12 mouse cellular contexts compared by ENCODE assay signal in the genomic region with DNA sequence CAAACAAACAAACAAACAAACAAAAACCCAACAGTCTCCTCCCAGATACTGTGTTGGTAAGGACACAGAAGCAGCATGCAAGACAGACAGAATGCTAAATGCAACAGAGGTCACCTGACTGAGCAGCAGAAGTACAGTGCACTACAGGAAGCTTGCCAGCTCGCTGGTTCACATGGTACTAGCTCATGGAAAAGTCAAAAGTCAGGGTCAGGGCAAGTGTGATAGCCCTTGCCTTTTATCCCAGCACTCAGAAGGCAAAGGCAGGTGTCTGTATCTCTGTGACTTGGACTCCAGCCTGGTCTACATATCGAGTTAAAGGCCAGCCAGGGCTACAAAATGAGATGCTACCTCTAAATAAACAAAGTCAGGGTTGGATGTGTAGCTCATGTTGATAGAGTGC.
A peak's percentile ranks its signal among the peaks of the same experiment; 100 is the strongest.
DNase-seq lines count a peak whose midpoint lies in the region; ATAC-seq and TF ChIP-seq lines count a peak whose summit lies in the region.
"Had no signal": no experiment of that assay in that cellular context is flagged by ENCODE, and none has a peak within 500 bp of the region (broad histone marks: within the 10 kb centered on the region; RNA-seq: fewer than 3 reads in every experiment).

No protein-coding gene starts in this region.

- no peak overlapping the region for H3K4me2 ChIP-seq in hindbrain, embryonic 14.5 days (replicated peaks)
- H3K4me2 ChIP-seq in lung, embryonic 14.5 days, result peak overlapping the region; percentile 44; the same call in 1 of the 2 replicates
- no peak overlapping the region for H3K4me2 ChIP-seq in intestine, embryonic 15.5 days (replicated peaks)
- H3K4me2 ChIP-seq: forebrain, embryonic 15.5 days had no signal

- no peak for ATAC-seq in hindbrain, embryonic 14.5 days (ENCODE audit: low FRiP score)
- no peak for ATAC-seq in lung, embryonic 14.5 days (ENCODE audit: insufficient read depth)
- no peak for ATAC-seq in intestine, embryonic 15.5 days
- ATAC-seq: forebrain, embryonic 15.5 days had no signal

- H3K36me3 ChIP-seq in hindbrain, embryonic 10.5 days, result no peaks in the 10 kb centered on the region
- no peaks in the 10 kb centered on the region for H3K36me3 ChIP-seq in hindbrain, embryonic 14.5 days (replicated peaks; ENCODE audit: control insufficient read depth, insufficient read depth)
- no peaks in the 10 kb centered on the region for H3K36me3 ChIP-seq in lung, embryonic 14.5 days (ENCODE audit: insufficient read depth)
- H3K36me3 ChIP-seq in embryonic facial prominence, embryonic 10.5 days (replicated peaks), result no peaks in the 10 kb centered on the region
- H3K36me3 ChIP-seq in intestine, embryonic 15.5 days, result no peaks in the 10 kb centered on the region
- H3K36me3 ChIP-seq: forebrain, embryonic 15.5 days had no signal

- no peak overlapping the region for H3K9ac ChIP-seq in hindbrain, embryonic 14.5 days
- H3K9ac ChIP-seq in lung, embryonic 14.5 days, result no peak overlapping the region
- no peak overlapping the region for H3K9ac ChIP-seq in intestine, embryonic 15.5 days
- H3K9ac ChIP-seq: forebrain, embryonic 15.5 days; liver, embryonic 14.5 days had no signal

- WGBS in hindbrain, embryonic 10.5 days, result 75% methylated on average over 2 of the region's 2 CpGs
- 64% methylated on average over 2 of the region's 2 CpGs for WGBS in hindbrain, embryonic 14.5 days
- WGBS in lung, embryonic 14.5 days, result 22% methylated on average over 2 of the region's 2 CpGs
- 75% methylated on average over 2 of the region's 2 CpGs for WGBS in embryonic facial prominence, embryonic 10.5 days
- 65% methylated on average over 2 of the region's 2 CpGs for WGBS in intestine, embryonic 15.5 days

- H3K4me3 ChIP-seq in hindbrain, embryonic 10.5 days, result no peak overlapping the region
- H3K4me3 ChIP-seq in hindbrain, embryonic 14.5 days (replicated peaks; ENCODE audit: low read length), result no peak overlapping the region
- no peak overlapping the region for H3K4me3 ChIP-seq in lung, embryonic 14.5 days (ENCODE audit: low read depth, low read length)
- H3K4me3 ChIP-seq in embryonic facial prominence, embryonic 10.5 days, result no peak overlapping the region
- no peak overlapping the region for H3K4me3 ChIP-seq in intestine, embryonic 15.5 days (replicated peaks)
- H3K4me3 ChIP-seq: forebrain, embryonic 15.5 days had no signal

- H3K9me3 ChIP-seq in hindbrain, embryonic 10.5 days, result no peaks in the 10 kb centered on the region
- H3K9me3 ChIP-seq in hindbrain, embryonic 14.5 days (ENCODE audit: control insufficient read depth, low read length), result no peaks in the 10 kb centered on the region
- no peaks in the 10 kb centered on the region for H3K9me3 ChIP-seq in lung, embryonic 14.5 days (ENCODE audit: low read depth, low read length)
- H3K9me3 ChIP-seq in embryonic facial prominence, embryonic 10.5 days, result no peaks in the 10 kb centered on the region
- no peaks in the 10 kb centered on the region for H3K9me3 ChIP-seq in intestine, embryonic 15.5 days
- H3K9me3 ChIP-seq: forebrain, embryonic 15.5 days had no signal

- TF ChIP-seq CTCF in lung, embryonic 14.5 days (IDR thresholded peaks at IDR 0.05; ENCODE audit: low read depth), result no peak

- H3K27me3 ChIP-seq in hindbrain, embryonic 10.5 days (ENCODE audit: insufficient read depth, poor library complexity, severe bottlenecking), result peaks cover 15% of the 10 kb centered on the region; the same call in 1 of the 2 replicates
- no peaks in the 10 kb centered on the region for H3K27me3 ChIP-seq in hindbrain, embryonic 14.5 days (ENCODE audit: control insufficient read depth, insufficient read depth, low read length)
- H3K27me3 ChIP-seq in lung, embryonic 14.5 days (ENCODE audit: insufficient read depth, low read length), result no peaks in the 10 kb centered on the region
- H3K27me3 ChIP-seq in embryonic facial prominence, embryonic 10.5 days (replicated peaks; ENCODE audit: low read depth, poor library complexity, severe bottlenecking), result peaks cover 25% of the 10 kb centered on the region
- H3K27me3 ChIP-seq in intestine, embryonic 15.5 days (replicated peaks), result no peaks in the 10 kb centered on the region

- no peak for DNase-seq in hindbrain, embryonic 10.5 days (ENCODE audit: low spot score)
- no peak for DNase-seq in hindbrain, embryonic 14.5 days (ENCODE audit: low spot score)
- no peak for DNase-seq in lung, embryonic 14.5 days
- no peak for DNase-seq in lung, postnatal 4 days
- DNase-seq in embryonic facial prominence, embryonic 10.5 days (ENCODE audit: low spot score), result no peak
- DNase-seq in layer of hippocampus, postnatal 36 days, result no peak
- DNase-seq: cerebellum, adult 11-12 months; spleen, adult 18-20 months; thymus, postnatal 4 days had no signal

- 0 out of 2 replicates have a peak overlapping the region, but pooled peaks have one; percentile 40 for H3K27ac ChIP-seq in hindbrain, embryonic 10.5 days
- H3K27ac ChIP-seq in hindbrain, embryonic 14.5 days, result no peak overlapping the region
- peak overlapping the region; percentile 90 for H3K27ac ChIP-seq in lung, embryonic 14.5 days (ENCODE audit: low read depth)
- H3K27ac ChIP-seq in embryonic facial prominence, embryonic 10.5 days (replicated peaks), result peak overlapping the region; percentile 51; the same call in 1 of the 2 replicates
- peak overlapping the region; percentile 85 for H3K27ac ChIP-seq in intestine, embryonic 15.5 days
- H3K27ac ChIP-seq: forebrain, embryonic 15.5 days; liver, embryonic 14.5 days had no signal

- peaks cover 42% of the 10 kb centered on the region for H3K4me1 ChIP-seq in hindbrain, embryonic 10.5 days (replicated peaks)
- H3K4me1 ChIP-seq in hindbrain, embryonic 14.5 days (replicated peaks; ENCODE audit: control insufficient read depth, insufficient read depth, low read length), result peaks cover 8% of the 10 kb centered on the region
- H3K4me1 ChIP-seq in lung, embryonic 14.5 days (ENCODE audit: insufficient read depth), result peaks cover 55% of the 10 kb centered on the region
- H3K4me1 ChIP-seq in embryonic facial prominence, embryonic 10.5 days, result peaks cover 42% of the 10 kb centered on the region
- H3K4me1 ChIP-seq in intestine, embryonic 15.5 days (replicated peaks), result peaks cover 22% of the 10 kb centered on the region
